Mouse (Mus musculus) gastrocnemius, postnatal 25 days (tissue): ENCODE measurements around the gene Olfr1137. TPM values are rescaled to one million over a fixed set of nuclear protein-coding genes. Genes with fewer than 3 reads are reported as not detected.

Experiments used
- DNase-seq: peaks from one replicate; pipeline ENCODE4 v3.0.0; 2022
- long read RNA-seq, 2 experiments: library from polyadenylated mRNA; stranded (forward); transcript quantifications; one replicate each; pipeline ENCODE4 v2.0.0; 2021
- total RNA-seq, 2 experiments: library from RNA; stranded (reverse); gene quantifications; 1 replicate in 1 of 2; 2 replicates in 1 of 2; pipeline ENCODE4 v1.2.3; 2021

Gene Olfr1137
- total RNA-seq, result not detected
- long read RNA-seq, experiment 1, result 0 reads
- long read RNA-seq, experiment 2, result 0 reads

GRCm38 (mm10) chr2:87713079-87713478 is at the start of gene Olfr1137:
TSS of gene Olfr1137 (minus strand) at chr2:87713179.
- DNase-seq, result no peak

- no peak for DNase-seq
Measured at GRCm38 (mm10) chr2:87753891-87754290, 40.9 kb upstream of the Olfr1137 start, which contains the start of gene Olfr1141. TSS of gene Olfr1141 (minus strand) at chr2:87753991.

- DNase-seq, result no peak
Measured at GRCm38 (mm10) chr2:87743452-87743851, 30.5 kb upstream of the Olfr1137 start, which contains the start of gene Olfr1140. TSS of gene Olfr1140 (plus strand) at chr2:87743752.

GRCm38 (mm10) chr2:87739878-87740277 is 26.9 kb upstream of the Olfr1137 start, which contains the start of gene Olfr1138:
TSS of gene Olfr1138 (minus strand) at chr2:87739978.
- no peak for DNase-seq

GRCm38 (mm10) chr2:87693847-87694246 is 19.1 kb downstream of the Olfr1137 start, which contains the start of gene Olfr1136:
TSS of gene Olfr1136 (minus strand) at chr2:87693947.
- DNase-seq, result no peak

- no peak for DNase-seq
Measured at GRCm38 (mm10) chr2:87673564-87673963, 39.4 kb downstream of the Olfr1137 start, which contains the start of gene Olfr1135. TSS of gene Olfr1135 (minus strand) at chr2:87673664.

Other genes starting within 250 kb of the Olfr1137 start
- gene Pramel7, start 216.1 kb downstream of the Olfr1137 start, total RNA-seq, result not detected
- gene Pramel6, start 206.6 kb downstream of the Olfr1137 start, total RNA-seq, result not detected
- not detected for gene Olfr153, start 181.4 kb downstream of the Olfr1137 start, total RNA-seq
- gene Olfr1128, start 167.6 kb downstream of the Olfr1137 start, total RNA-seq, result not detected
- not detected for gene Olfr1129, start 139.3 kb downstream of the Olfr1137 start, total RNA-seq
- gene Olfr1130, start 107.0 kb downstream of the Olfr1137 start, total RNA-seq, result not detected
- gene Olfr1131, start 86.1 kb downstream of the Olfr1137 start, total RNA-seq, result not detected
- gene Olfr1132, start 75.6 kb downstream of the Olfr1137 start, total RNA-seq, result not detected
- gene Olfr1133, start 65.8 kb downstream of the Olfr1137 start, total RNA-seq, result not detected
- gene Olfr1134, start 54.7 kb downstream of the Olfr1137 start, total RNA-seq, result not detected
- not detected for gene Olfr1135, start 39.5 kb downstream of the Olfr1137 start, total RNA-seq
- not detected for gene Olfr1136, start 19.2 kb downstream of the Olfr1137 start, total RNA-seq
- not detected for gene Olfr1138, start 26.8 kb upstream of the Olfr1137 start, total RNA-seq
- gene Olfr1140, start 30.6 kb upstream of the Olfr1137 start, total RNA-seq, result not detected
- gene Olfr1141, start 40.8 kb upstream of the Olfr1137 start, total RNA-seq, result not detected
- gene Olfr152, start 66.3 kb upstream of the Olfr1137 start, total RNA-seq, result not detected
- not detected for gene Olfr1143, start 87.4 kb upstream of the Olfr1137 start, total RNA-seq
- gene Olfr1145, start 96.6 kb upstream of the Olfr1137 start, total RNA-seq, result not detected
- gene Olfr1148, start 117.4 kb upstream of the Olfr1137 start, total RNA-seq, result not detected
- not detected for gene Olfr1150-ps1, start 130.8 kb upstream of the Olfr1137 start, total RNA-seq
- not detected for gene Olfr1151, start 142.7 kb upstream of the Olfr1137 start, total RNA-seq
- gene Olfr1152, start 153.3 kb upstream of the Olfr1137 start, total RNA-seq, result not detected
- not detected for gene Olfr1153, start 181.8 kb upstream of the Olfr1137 start, total RNA-seq
- gene Olfr1154, start 192.0 kb upstream of the Olfr1137 start, total RNA-seq, result not detected
- gene Olfr1155, start 232.0 kb upstream of the Olfr1137 start, total RNA-seq, result not detected
- gene Olfr1156, start 239.9 kb upstream of the Olfr1137 start, total RNA-seq, result not detected